Mouse (Mus musculus) Patski (cell line): ENCODE data around the gene Synpo2. TPM values are rescaled to one million over a fixed set of nuclear protein-coding genes. Genes with fewer than 3 reads are reported as not detected.
A peak's percentile ranks its signal among the peaks of the same experiment; 100 is the strongest.

Experiments
- ATAC-seq: fragments of 100-300 bp; one replicate; pipeline ENCODE4 v1.8.0; 2021
- CTCF ChIA-PET: fragments of 350-600 bp; sonication (Branson Sonifier 250); formaldehyde crosslinking; loops from one replicate; lab custom pipeline; 2022; ENCODE audit warnings: inconsistent platforms; lab: Charles Lee
- POLR2A ChIA-PET: fragments of 350-600 bp; sonication (Branson Sonifier 250); formaldehyde crosslinking; loops from one replicate; lab custom pipeline; 2022; ENCODE audit warnings: antibody characterized with exemption, inconsistent platforms; lab: Charles Lee
- DNase-seq: peaks from one replicate; pipeline ENCODE4 v3.0.0-alpha.2; 2011; ENCODE audit warnings: low read depth, low spot score
- H3K27me3 ChIP-seq: fragments of 371-371 bp; one replicate; pipeline ENCODE4 v1.5.1; 2021
- CTCF ChIP-seq: fragments of 100-300 bp; IDR thresholded peaks from one replicate; pipeline ENCODE4 v1.5.1; 2021
- in situ Hi-C: fragments of 300-500 bp; cut with MboI; formaldehyde crosslinking; loops from 3 replicates; pipeline ENCODE4 v1.11.1; 2018; ENCODE audit warnings: low pct_unique_long_range_greater_than_20kb, mixed read lengths
- polyA plus RNA-seq: library from polyadenylated mRNA; unstranded; gene quantifications from one replicate; pipeline ENCODE4 v1.2.3, GENCODE M21; 2021

Synpo2 gene
- polyA plus RNA-seq, 1 experiment from 2014 or later = 0.83 TPM

GRCm38 (mm10) chr3:123080017-123080725 is 155.8 kb downstream of the Synpo2 start:
- in situ Hi-C loops = no loop called here

GRCm38 (mm10) chr3:123075759-123076158 is 160.2 kb downstream of the Synpo2 start:
- no peak for TF ChIP-seq CTCF
- ATAC-seq = no peak
- POLR2A ChIA-PET = no interaction called here
- in situ Hi-C loops = no loop called here
- CTCF ChIA-PET = interaction anchor here (1.0 kb wide), 1 partner anchor 17 kb away, joined by 3 read pairs; no protein-coding TSS in a partner anchor
- DNase-seq = no peak
- no peaks in the 10 kb centered on the region for H3K27me3 ChIP-seq

More at GRCm38 (mm10) chr3:123080017-123080725, 155.8 kb downstream of the Synpo2 start:
- CTCF ChIA-PET = interaction anchor here (0.9 to 4.2 kb wide), 13 partner anchors 13 to 120 kb away, joined by 3 to 20 read pairs (median 3); no protein-coding TSS in a partner anchor
- no peaks in the 10 kb centered on the region for H3K27me3 ChIP-seq
- no peak for TF ChIP-seq CTCF
- no peak for ATAC-seq
- no peak for DNase-seq
- POLR2A ChIA-PET = interaction anchor here (0.5 to 1.4 kb wide), 4 partner anchors 13 to 18 kb away, joined by 3 to 4 read pairs (median 4); no protein-coding TSS in a partner anchor

GRCm38 (mm10) chr3:123075034-123075433 is 160.9 kb downstream of the Synpo2 start:
- ChIA-PET POLR2A (no interaction called here), CTCF (interaction anchor here (1.0 kb wide), 1 partner anchor 18 kb away, joined by 3 read pairs; no protein-coding TSS in a partner anchor)
- ATAC-seq = no peak
- no peak for TF ChIP-seq CTCF
- in situ Hi-C loops = no loop called here
- no peak for DNase-seq
- H3K27me3 ChIP-seq = no peaks in the 10 kb centered on the region

GRCm38 (mm10) chr3:123073351-123073750 is 162.6 kb downstream of the Synpo2 start:
- no peak for TF ChIP-seq CTCF
- CTCF ChIA-PET = interaction anchor here (0.7 to 1.4 kb wide), 7 partner anchors 9 to 105 kb away, joined by 3 to 5 read pairs (median 4); no protein-coding TSS in a partner anchor
- POLR2A ChIA-PET = interaction anchor here (0.7 to 1.6 kb wide), 3 partner anchors 16 to 83 kb away, joined by 3 to 5 read pairs (median 5); no protein-coding TSS in a partner anchor
- no peaks in the 10 kb centered on the region for H3K27me3 ChIP-seq
- peak; percentile 17 for ATAC-seq
- in situ Hi-C loops = no loop called here
- DNase-seq = no peak

- ATAC-seq = no peak
- ChIA-PET CTCF (interaction anchor here (1.0 to 1.4 kb wide), 3 partner anchors 8 to 31 kb away, joined by 3 to 4 read pairs (median 4); no protein-coding TSS in a partner anchor), POLR2A (interaction anchor here (1.6 kb wide), 1 partner anchor 15 kb away, joined by 5 read pairs; no protein-coding TSS in a partner anchor)
- TF ChIP-seq CTCF = no peak
- DNase-seq = no peak
- in situ Hi-C loops = no loop called here
- H3K27me3 ChIP-seq = no peaks in the 10 kb centered on the region
These were observed 163.5 kb downstream of the Synpo2 start for GRCm38 (mm10) chr3:123072472-123072871.

- DNase-seq = no peak
- CTCF ChIA-PET = no interaction called here
- H3K27me3 ChIP-seq = no peaks in the 10 kb centered on the region
- in situ Hi-C loops = no loop called here
- POLR2A ChIA-PET = no interaction called here
- no peak for TF ChIP-seq CTCF
- ATAC-seq = no peak
These were observed 165.0 kb downstream of the Synpo2 start for GRCm38 (mm10) chr3:123070996-123071395.

GRCm38 (mm10) chr3:123066836-123067235 is 169.1 kb downstream of the Synpo2 start:
- in situ Hi-C loops = no loop called here
- H3K27me3 ChIP-seq = no peaks in the 10 kb centered on the region
- POLR2A ChIA-PET = interaction anchor here (0.9 kb wide), 1 partner anchor 148 kb away, joined by 3 read pairs; the partner anchor contains the start of gene Gm10959
- ATAC-seq (peak; percentile 51), DNase-seq (peak; percentile 62)
- CTCF ChIA-PET = interaction anchor here (1.0 to 1.7 kb wide), 3 partner anchors 9 to 23 kb away, joined by 3 to 9 read pairs (median 4); no protein-coding TSS in a partner anchor
- TF ChIP-seq CTCF = no peak

GRCm38 (mm10) chr3:123065466-123065865 is 170.5 kb downstream of the Synpo2 start:
- ATAC-seq (no peak), DNase-seq (no peak)
- ChIA-PET POLR2A (interaction anchor here (0.6 kb wide), 2 partner anchors 25 to 58 kb away, joined by 3 read pairs; no protein-coding TSS in a partner anchor), CTCF (interaction anchor here (1.0 to 1.7 kb wide), 5 partner anchors 11 to 38 kb away, joined by 3 to 5 read pairs (median 4); no protein-coding TSS in a partner anchor)
- H3K27me3 ChIP-seq = no peaks in the 10 kb centered on the region
- in situ Hi-C loops = no loop called here
- TF ChIP-seq CTCF = no peak

GRCm38 (mm10) chr3:123064186-123064585 is 171.8 kb downstream of the Synpo2 start:
- ATAC-seq = no peak
- CTCF ChIA-PET = interaction anchor here (1.5 to 1.7 kb wide), 2 partner anchors 9 to 37 kb away, joined by 3 read pairs; no protein-coding TSS in a partner anchor
- DNase-seq = no peak
- in situ Hi-C loops = no loop called here
- no peak for TF ChIP-seq CTCF
- POLR2A ChIA-PET = interaction anchor here (1.0 kb wide), 1 partner anchor 16 kb away, joined by 4 read pairs; no protein-coding TSS in a partner anchor
- H3K27me3 ChIP-seq = no peaks in the 10 kb centered on the region

- H3K27me3 ChIP-seq = no peaks in the 10 kb centered on the region
- TF ChIP-seq CTCF = no peak
- ChIA-PET POLR2A (interaction anchor here (1.3 kb wide), 1 partner anchor 18 kb away, joined by 3 read pairs; no protein-coding TSS in a partner anchor), CTCF (interaction anchor here (0.9 to 1.3 kb wide), 2 partner anchors 24 to 33 kb away, joined by 3 read pairs; no protein-coding TSS in a partner anchor)
- DNase-seq = no peak
- ATAC-seq = no peak
- in situ Hi-C loops = no loop called here
These were observed 174.0 kb downstream of the Synpo2 start for GRCm38 (mm10) chr3:123061931-123062330.
